Mouse (Mus musculus) heart, embryonic 10.5 days (tissue): ENCODE measurements around the gene Tarbp1. TPM values are rescaled to one million over a fixed set of nuclear protein-coding genes. Genes with fewer than 3 reads are reported as not detected.
"Not testable (repeated sequence)": the region's sequence is repeated elsewhere in the genome, so short reads cannot be mapped to it uniquely, and the experiment has no call there.

Source experiments
- DNase-seq: peaks from one replicate; pipeline ENCODE4 v3.0.0-alpha.2; 2017; ENCODE audit warnings: low spot score
- H3K27ac ChIP-seq: fragments of 300-500 bp; sonication (generic); 2 replicates; pipeline ENCODE4 v1.5.1; 2016; ENCODE audit warnings: mild to moderate bottlenecking
- H3K27me3 ChIP-seq: fragments of 300-500 bp; sonication (generic); 2 replicates; pipeline ENCODE4 v1.6.1; 2016; ENCODE audit warnings: mild to moderate bottlenecking; ENCODE audit not compliant: poor library complexity, insufficient read depth, severe bottlenecking
- H3K36me3 ChIP-seq: fragments of 300-500 bp; sonication (generic); 2 replicates; pipeline ENCODE4 v1.6.1; 2016; ENCODE audit warnings: mild to moderate bottlenecking, moderate library complexity
- H3K4me1 ChIP-seq: fragments of 300-500 bp; sonication (generic); 2 replicates; pipeline ENCODE4 v1.6.1; 2016; ENCODE audit warnings: mild to moderate bottlenecking
- H3K4me3 ChIP-seq: fragments of 300-500 bp; sonication (generic); 2 replicates; pipeline ENCODE4 v1.5.1; 2016; ENCODE audit warnings: mild to moderate bottlenecking, moderate library complexity
- H3K9me3 ChIP-seq: fragments of 300-500 bp; sonication (generic); 2 replicates; pipeline ENCODE4 v1.6.1; 2016; ENCODE audit warnings: mild to moderate bottlenecking, moderate library complexity
- WGBS: fragments of 180-500 bp; shearing (Covaris S2); methylation state at CpG from one replicate; pipeline ENCODE4 v1.1.7; 2016; 5-methylcytosine and 5-hydroxymethylcytosine counted together
- polyA plus RNA-seq: library from polyadenylated mRNA; unstranded; fragments of >200 nt; fragmentation: Nextera tagmentation; extraction: Ambion mirVana; gene quantifications from 2 replicates; pipeline ENCODE4 v1.2.1, GENCODE M21; 2016

The Tarbp1 gene
- polyA plus RNA-seq, 1 experiment from 2014 or later, result 2.7 TPM

DNA sequence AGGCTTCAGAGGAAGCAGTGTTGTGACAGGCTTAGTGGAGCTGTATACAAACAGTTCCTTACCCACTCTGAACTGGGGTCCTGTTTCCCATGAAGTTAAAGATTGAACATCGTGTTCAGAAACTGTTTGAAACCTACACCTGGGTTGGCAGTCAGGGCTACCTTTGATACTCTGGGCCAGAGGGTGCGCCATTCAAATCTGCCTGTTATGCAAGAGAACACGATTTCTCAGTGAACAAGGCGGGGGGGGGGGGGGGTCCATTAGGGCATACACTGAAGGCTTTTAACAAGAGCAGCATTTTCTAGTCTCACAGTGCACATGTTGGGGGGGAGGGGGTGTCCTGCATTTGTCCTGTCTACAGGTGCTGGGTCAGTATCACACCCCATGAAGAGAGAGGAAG, 50.7 kb downstream of the Tarbp1 start:
- no peak for DNase-seq
- Histone ChIP-seq H3K27me3 (no peaks in the 10 kb centered on the region), H3K4me3 (no peak overlapping the region), H3K36me3 (peaks cover 42% of the 10 kb centered on the region), H3K27ac (no peak overlapping the region), H3K9me3 (no peaks in the 10 kb centered on the region), H3K4me1 (peaks cover 15% of the 10 kb centered on the region)
- 91% methylated on average over 4 of the region's 4 CpGs for WGBS

DNA sequence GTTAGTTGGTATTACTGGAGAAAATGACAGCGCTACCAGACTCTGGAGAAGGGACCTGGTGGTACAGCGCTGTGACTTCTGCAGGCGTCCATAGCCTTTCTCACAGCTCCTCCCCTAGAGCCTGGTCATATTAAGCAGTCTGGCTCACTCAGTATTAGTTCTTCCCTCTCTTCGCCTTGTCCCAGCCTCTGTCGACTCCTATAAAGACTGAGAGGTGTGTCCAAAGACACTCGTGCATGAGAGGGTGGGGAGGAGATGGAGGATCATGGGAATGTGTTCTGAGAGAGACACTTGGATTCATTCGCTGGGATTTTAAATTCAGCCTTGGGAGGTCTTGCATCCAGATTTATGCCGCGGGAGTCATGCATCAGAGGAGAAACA, 52.0 kb downstream of the Tarbp1 start:
- Histone ChIP-seq H3K4me3 (peak overlapping the region; percentile 88), H3K4me1 (peaks cover 15% of the 10 kb centered on the region), H3K27me3 (no peaks in the 10 kb centered on the region), H3K27ac (peak overlapping the region; percentile 93), H3K36me3 (peaks cover 29% of the 10 kb centered on the region), H3K9me3 (no peaks in the 10 kb centered on the region)
- 10% methylated on average over 9 of the region's 9 CpGs for WGBS
- no peak for DNase-seq

DNA sequence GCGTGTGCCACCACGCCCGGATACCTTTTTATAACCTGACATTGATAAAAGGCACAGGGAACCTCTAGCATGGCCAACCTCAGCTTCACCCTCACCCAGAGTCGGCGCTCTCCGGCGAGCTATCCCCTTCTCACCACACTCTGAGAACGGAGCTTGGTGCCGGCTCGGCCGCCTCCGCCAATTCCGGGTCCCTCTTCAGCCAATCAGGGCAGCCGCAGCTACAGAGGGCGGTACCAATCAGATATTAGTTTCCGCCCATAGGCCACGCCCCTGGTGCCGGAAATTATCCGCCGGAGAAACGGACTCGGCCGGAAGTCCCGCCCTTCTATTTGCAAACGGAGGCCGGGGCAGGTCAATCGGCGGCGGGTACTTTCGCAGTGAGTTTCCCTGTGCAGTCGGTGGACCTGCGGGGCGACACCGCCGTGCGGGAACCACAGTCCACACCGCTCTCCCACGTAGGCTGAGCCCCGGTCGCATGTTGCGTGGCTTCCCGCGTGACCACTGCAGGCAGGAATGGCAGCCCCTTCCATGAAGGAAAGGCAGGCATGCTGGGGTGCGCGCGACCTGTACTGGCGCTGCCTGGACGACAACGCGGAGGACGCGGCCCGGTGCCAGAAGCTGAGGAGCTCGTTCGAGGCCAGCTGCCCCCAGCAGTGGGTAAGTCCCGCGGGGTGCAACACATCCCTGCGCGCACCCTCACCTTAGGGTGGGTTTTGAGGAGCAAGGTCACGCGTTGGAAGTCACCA, 52.5 kb downstream of the Tarbp1 start, which contains the start of gene Coa6:
Gene Coa6, plus strand, starts transcription at position 342 of the 746 bp plus-strand sequence.
- H3K4me3 ChIP-seq, result peak within 1 kb of the TSS; percentile 88
- H3K36me3 ChIP-seq, result peaks cover 23% of the 10 kb centered on the region
- DNase-seq, result peak; percentile 98
- no peaks in the 10 kb centered on the region for H3K27me3 ChIP-seq
- H3K4me1 ChIP-seq, result peaks cover 15% of the 10 kb centered on the region
- H3K27ac ChIP-seq, result peak within 1 kb of the TSS; percentile 93
- no peaks in the 10 kb centered on the region for H3K9me3 ChIP-seq
- under 1% methylated on average over 61 of the region's 61 CpGs for WGBS

DNA sequence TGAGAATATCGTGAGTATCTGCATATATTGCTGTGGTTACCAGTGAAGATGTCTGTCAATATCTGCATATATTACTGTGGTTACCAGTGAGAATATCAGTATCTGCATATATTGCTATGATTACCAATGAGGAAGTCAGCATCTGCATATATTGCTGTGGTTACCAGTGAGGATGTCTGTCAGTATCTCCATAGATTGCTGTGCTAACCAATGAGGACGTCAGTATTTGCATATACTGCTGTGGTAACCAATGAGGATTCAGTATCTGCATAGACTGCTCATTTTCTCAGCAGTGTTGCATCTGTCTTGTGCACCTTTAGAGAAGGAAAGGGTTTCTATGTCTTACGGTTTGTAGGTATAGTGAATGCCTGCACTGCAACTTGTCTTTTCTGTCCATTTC, 54.0 kb downstream of the Tarbp1 start:
- Histone ChIP-seq H3K4me1 (peaks cover 15% of the 10 kb centered on the region), H3K4me3 (no peak overlapping the region), H3K9me3 (no peaks in the 10 kb centered on the region), H3K36me3 (peaks cover 8% of the 10 kb centered on the region), H3K27me3 (no peaks in the 10 kb centered on the region), H3K27ac (no peak overlapping the region)
- 85% methylated on average over 3 of the region's 3 CpGs for WGBS
- no peak for DNase-seq

DNA sequence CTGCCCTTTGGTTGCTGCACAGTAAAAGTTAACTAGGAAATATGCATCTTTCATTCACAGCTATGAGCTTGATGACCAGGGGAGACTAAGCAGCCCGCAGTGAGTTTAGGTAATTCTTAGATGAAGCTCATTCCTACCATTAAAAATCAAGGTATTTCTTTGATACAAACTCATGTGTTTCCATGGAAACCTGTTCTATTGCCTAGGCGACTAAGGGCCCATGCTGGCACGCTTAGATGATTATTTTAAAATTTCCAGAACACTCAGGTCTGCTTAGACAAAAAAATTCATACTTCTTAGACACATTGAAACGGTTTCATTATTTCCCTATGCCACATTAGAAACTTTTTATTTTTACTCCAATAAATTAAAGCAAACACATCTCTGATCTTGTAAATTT, 69.8 kb downstream of the Tarbp1 start:
- H3K9me3 ChIP-seq, result no peaks in the 10 kb centered on the region
- no peak for DNase-seq
- no peaks in the 10 kb centered on the region for H3K27me3 ChIP-seq
- H3K4me1 ChIP-seq, result no peaks in the 10 kb centered on the region
- no peak overlapping the region for H3K27ac ChIP-seq
- H3K36me3 ChIP-seq, result no peaks in the 10 kb centered on the region
- WGBS, result 70% methylated on average over 4 of the region's 4 CpGs
- H3K4me3 ChIP-seq, result no peak overlapping the region

DNA sequence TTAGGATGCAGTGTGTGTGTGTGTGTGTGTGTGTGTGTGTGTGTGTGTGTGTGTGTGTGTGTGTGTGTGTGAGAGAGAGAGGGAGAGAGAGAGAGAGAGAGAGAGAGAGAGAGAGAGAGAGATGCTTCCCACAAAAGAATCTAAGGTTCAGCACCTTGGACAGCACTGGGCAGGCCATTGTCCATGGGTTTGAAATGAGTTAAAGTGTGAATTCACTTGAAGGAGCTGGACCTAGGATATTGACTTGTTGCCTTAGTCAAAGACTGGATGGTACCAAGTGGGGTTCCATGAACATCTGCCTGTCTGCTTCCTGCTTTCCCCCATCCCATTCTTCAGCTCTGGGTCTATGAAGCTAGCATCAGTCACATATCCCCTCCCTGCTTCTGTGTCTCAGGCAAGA, 70.3 kb downstream of the Tarbp1 start:
- not testable (repeated sequence) for H3K36me3 ChIP-seq, H3K27ac ChIP-seq, DNase-seq, H3K27me3 ChIP-seq, H3K9me3 ChIP-seq, H3K4me1 ChIP-seq, H3K4me3 ChIP-seq

DNA sequence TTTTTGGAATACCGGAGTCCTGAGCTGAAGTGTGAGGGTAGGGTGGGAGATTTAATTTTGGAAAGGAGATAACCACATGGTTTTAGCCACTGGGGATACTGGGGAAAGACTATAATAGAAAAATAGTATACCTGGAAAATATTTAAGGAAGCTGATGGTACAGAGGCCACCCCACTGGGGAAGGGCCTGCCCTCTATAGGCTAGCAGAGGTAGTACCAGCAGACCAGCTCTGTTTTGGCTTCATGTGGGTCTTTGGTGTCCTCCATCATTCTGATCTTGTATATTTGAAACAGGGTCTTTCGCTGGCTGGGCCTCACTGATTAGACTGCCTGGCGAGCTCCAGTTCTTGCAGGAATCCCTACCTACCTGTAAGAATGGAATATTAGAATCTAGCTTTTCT, 76.5 kb downstream of the Tarbp1 start:
- WGBS, result 70% methylated on average over 3 of the region's 3 CpGs
- Histone ChIP-seq H3K4me3 (no peak overlapping the region), H3K9me3 (no peaks in the 10 kb centered on the region), H3K27me3 (no peaks in the 10 kb centered on the region), H3K27ac (no peak overlapping the region), H3K4me1 (no peaks in the 10 kb centered on the region), H3K36me3 (no peaks in the 10 kb centered on the region)
- no peak for DNase-seq

DNA sequence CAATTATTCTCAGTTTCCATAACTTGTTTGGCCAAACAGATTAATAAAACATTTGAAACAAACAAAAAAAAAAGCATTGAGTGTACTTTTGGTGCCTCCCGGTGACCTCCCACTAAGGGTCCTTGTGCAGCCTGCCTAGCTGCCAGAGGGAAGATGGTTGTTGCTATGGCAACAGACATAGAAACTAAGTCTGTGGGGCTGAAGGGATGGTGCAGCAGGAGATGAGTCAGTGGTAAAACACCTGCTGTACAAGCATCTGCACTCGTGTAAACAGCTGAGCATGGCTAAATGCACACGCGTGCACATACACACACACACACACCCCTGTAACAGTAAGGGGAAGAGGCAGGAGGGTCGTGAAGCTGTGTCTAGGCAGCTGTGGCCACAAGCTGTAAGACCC, 78.9 kb downstream of the Tarbp1 start:
- Histone ChIP-seq H3K4me1 (no peaks in the 10 kb centered on the region), H3K36me3 (no peaks in the 10 kb centered on the region)

DNA sequence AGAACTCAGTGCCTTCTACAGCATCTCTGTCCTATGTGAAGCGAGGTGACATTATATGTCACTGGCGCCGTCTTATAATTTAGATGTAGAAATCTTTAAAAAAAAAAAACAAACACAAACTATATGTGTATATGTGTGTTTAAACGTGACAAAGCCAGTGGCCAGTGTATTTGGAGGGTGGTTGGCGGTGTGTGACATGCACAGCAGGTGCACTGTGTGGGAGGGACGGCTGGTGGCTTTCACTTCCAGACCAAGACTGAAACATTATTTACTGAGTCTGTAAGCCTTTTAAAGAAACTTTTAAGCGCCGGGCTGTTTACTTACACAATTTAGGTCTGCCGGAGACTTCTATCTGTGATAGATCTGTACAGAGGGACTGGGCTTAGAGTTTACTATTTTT, 79.5 kb downstream of the Tarbp1 start:
- 82% methylated on average over 9 of the region's 9 CpGs for WGBS
- H3K9me3 ChIP-seq, result no peaks in the 10 kb centered on the region
- no peaks in the 10 kb centered on the region for H3K27me3 ChIP-seq
- H3K36me3 ChIP-seq, result no peaks in the 10 kb centered on the region
- H3K4me1 ChIP-seq, result no peaks in the 10 kb centered on the region
- DNase-seq, result no peak
- H3K27ac ChIP-seq, result no peak overlapping the region
- H3K4me3 ChIP-seq, result no peak overlapping the region

More for the DNA sequence above, 78.9 kb downstream of the Tarbp1 start:
- WGBS, result 73% methylated on average over 5 of the region's 5 CpGs
- no peaks in the 10 kb centered on the region for H3K27me3 ChIP-seq
- no peak overlapping the region for H3K27ac ChIP-seq
- no peak overlapping the region for H3K4me3 ChIP-seq
- H3K9me3 ChIP-seq, result no peaks in the 10 kb centered on the region
- no peak for DNase-seq

DNA sequence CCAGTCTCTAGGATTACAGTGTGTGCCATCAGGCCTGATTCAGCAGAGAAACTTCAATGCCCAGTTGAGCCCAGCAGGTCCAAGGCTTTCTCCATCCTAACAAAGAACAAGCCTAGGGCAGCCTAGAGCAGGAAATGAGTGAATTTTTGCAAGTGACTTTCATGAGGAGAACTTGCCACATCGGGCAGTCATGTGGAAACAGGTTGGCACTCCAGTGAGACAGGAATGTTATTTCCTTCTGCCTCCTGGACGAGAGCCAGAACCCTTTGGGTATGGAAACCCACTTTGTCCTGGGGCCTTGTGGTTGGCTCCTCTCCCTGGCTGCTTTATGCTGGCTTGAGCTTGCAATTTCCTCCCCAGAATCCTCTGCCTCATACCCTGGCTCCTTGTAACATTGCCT, 83.3 kb downstream of the Tarbp1 start:
- Histone ChIP-seq H3K27me3 (no peaks in the 10 kb centered on the region), H3K4me3 (no peak overlapping the region), H3K9me3 (no peaks in the 10 kb centered on the region), H3K4me1 (no peaks in the 10 kb centered on the region), H3K27ac (no peak overlapping the region), H3K36me3 (no peaks in the 10 kb centered on the region)
- 57% methylated on average over 2 of the region's 2 CpGs for WGBS
- no peak for DNase-seq

DNA sequence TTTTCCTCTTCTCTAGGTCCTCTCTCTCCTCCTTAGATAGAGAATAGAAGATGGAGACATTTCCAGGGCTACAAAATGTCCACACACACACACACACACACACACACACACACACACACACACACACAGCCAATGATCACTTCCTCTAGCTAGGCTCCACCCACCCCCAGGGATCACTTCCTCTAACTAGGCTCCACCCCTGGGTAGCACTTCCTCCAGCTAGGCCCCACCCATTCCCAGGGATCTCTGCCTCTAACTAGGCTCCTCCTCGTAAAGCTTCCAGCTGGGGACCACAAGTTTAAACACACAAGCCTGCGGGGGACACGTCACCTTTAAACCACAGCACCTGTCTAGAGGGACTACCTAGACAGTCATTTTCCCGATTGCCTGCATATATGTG, 87.3 kb downstream of the Tarbp1 start:
- Histone ChIP-seq H3K9me3 (no peaks in the 10 kb centered on the region), H3K36me3 (no peaks in the 10 kb centered on the region), H3K4me3 (no peak overlapping the region), H3K27ac (no peak overlapping the region), H3K4me1 (no peaks in the 10 kb centered on the region), H3K27me3 (no peaks in the 10 kb centered on the region)
- 83% methylated on average over 4 of the region's 4 CpGs for WGBS
- DNase-seq, result no peak

DNA sequence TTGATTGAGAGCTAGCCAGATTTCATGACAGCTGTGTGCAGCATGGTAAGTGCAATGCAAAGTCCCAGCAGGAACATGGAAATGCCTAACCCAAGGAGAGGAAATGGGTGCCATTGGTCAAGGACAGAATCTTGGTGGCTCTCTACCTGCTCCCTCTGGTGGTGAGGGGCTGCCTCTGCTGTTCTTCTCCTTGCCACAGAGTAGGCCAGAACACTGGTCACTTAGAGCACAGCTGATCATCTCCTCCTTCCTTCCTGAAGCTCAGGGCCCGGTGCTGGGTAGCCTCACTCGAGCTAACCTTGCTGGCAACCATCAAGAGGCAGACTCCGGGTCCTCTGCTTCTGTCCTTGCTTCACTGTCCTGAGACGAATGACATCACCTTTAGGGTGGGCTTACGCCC, 92.1 kb downstream of the Tarbp1 start:
- no peaks in the 10 kb centered on the region for H3K9me3 ChIP-seq
- no peak overlapping the region for H3K4me3 ChIP-seq
- H3K4me1 ChIP-seq, result no peaks in the 10 kb centered on the region
- H3K27ac ChIP-seq, result no peak overlapping the region
- no peaks in the 10 kb centered on the region for H3K27me3 ChIP-seq
- no peak for DNase-seq
- H3K36me3 ChIP-seq, result no peaks in the 10 kb centered on the region
- WGBS, result 58% methylated on average over 5 of the region's 5 CpGs

DNA sequence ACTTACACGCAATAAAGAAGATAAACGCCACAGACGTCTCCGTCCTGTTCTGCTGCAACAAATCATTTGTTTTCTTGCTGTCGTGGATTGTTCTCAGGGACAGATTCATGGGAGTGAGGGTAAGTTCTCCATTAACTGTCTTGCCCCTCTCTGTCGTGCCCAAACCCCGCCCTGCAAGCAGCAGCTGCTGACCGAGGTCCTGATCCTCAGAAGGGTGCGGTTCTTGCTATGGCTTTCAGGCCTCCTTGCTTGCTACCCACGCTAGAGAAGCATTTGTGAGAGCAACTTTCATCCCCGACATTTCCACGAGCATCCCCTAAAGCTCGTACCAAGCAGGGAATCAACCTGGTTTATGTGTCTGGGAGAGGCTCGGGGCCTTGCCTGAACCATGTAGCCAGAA, 92.6 kb downstream of the Tarbp1 start:
- Histone ChIP-seq H3K27ac (no peak overlapping the region), H3K4me3 (no peak overlapping the region), H3K36me3 (no peaks in the 10 kb centered on the region), H3K27me3 (no peaks in the 10 kb centered on the region), H3K9me3 (no peaks in the 10 kb centered on the region), H3K4me1 (no peaks in the 10 kb centered on the region)
- DNase-seq, result no peak
- WGBS, result 45% methylated on average over 14 of the region's 14 CpGs

DNA sequence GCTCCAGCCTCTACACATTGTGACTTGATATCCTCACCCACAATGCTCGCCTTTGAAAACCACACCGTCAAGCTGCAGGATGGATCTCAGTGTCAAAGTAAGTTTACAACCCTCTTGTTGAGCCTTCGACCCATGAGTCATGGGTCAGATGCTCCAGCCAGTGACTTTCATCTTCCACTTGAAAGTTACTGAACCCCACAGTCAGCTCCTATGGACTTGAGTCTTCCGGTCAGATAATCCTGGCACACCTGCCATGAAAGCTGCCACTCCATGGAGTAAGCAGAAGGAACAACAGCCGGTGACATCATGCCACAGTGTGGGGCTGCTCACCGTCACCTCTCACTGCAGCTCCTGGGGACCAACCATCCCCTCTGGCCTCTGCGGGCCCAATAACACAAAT, 93.6 kb downstream of the Tarbp1 start:
- Histone ChIP-seq H3K27me3 (peaks cover 6% of the 10 kb centered on the region; the same call in 1 of the 2 replicates), H3K4me3 (no peak overlapping the region), H3K36me3 (no peaks in the 10 kb centered on the region), H3K9me3 (no peaks in the 10 kb centered on the region), H3K27ac (no peak overlapping the region), H3K4me1 (no peaks in the 10 kb centered on the region)
- WGBS, result 84% methylated on average over 7 of the region's 7 CpGs
- no peak for DNase-seq
